Mouse (Mus musculus) gastrocnemius, postnatal 25 days (tissue): ENCODE data around the gene Kcnmb3. TPM values are rescaled to one million over a fixed set of nuclear protein-coding genes. Genes with fewer than 3 reads are reported as not detected.

Experiments
- DNase-seq: peaks from one replicate; pipeline ENCODE4 v3.0.0; 2022
- total RNA-seq, 2 experiments: library from RNA; stranded (reverse); gene quantifications; 1 replicate in 1 of 2; 2 replicates in 1 of 2; pipeline ENCODE4 v1.2.3; 2021

The Kcnmb3 gene
- total RNA-seq, 2 experiments from 2014 or later = not detected

GRCm38 (mm10) chr3:32495088-32495770 lies 3.2 kb upstream of the Kcnmb3 start:
- DNase-seq = no peak

DNA sequence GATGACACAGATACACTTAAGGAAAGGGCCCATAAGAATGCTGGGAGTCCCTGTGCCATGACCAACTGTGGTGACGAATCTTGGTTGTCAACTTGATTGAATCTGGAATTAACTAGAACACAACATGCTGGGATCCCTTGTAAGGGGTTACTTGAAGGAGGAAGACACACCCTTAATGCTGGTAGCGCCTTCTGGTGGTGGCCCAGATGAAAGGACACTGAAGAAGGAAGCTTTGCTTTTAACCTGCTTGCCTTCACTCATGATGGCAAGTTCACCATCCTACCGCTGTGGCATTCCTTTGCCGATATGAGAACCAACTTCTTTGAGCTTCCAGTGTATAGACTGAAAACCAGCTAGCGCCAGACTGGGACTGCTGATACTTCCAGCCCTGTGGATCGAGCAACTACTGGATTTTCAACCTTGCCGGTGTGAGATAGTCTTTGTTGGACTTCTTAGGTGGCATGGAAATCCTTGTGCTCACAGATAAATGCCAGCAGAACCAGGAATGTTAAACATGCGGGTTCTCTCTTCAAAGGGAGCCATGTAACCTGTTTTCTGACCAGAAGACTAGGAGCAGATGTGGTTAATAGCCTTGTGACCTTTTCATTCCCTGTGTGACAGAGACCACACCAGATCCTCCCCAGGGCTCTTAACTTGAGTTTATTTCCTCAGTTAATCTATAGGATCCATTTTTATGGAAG lies 2.5 kb upstream of the Kcnmb3 start:
- no peak for DNase-seq

DNA sequence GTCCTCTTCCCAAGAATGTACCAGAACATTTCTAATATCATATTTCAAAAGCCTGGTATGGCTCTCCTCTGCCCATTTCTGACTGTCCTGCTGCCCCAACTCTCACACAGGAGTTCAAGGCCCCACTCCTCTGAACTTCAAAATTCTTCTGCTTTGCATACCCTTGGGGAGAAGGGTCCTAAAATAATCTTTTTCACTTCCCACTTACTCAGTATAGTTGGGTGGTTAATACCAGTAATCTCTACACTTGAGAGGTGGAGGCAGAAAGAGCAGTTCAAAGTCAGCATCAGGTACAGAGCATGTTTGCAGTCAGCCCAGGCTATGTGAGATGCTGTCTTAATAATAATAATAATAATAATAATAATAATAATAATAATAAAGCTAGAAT lies 1.1 kb downstream of the Kcnmb3 start:
- DNase-seq = no peak

GRCm38 (mm10) chr3:32490076-32490927 lies 1.7 kb downstream of the Kcnmb3 start:
- DNase-seq = no peak

DNA sequence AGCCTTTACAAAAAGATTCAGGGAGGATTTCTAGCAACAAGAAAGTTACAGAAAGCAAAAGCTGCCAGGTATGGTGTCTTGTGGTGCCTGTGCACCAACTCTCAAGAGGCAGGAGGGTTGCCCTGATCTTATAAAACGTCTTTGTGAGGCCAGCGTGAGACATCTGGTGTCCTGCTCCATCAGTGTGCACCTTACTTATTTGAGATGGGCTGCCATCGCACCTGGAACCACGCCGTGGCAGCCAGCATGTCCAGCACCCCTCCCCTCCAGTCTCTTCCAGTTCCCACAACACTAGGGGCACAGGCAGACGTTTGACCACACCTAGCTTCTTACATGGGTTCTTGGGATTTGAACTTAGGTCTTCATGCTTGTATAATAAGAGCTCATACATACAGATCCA lies 3.9 kb downstream of the Kcnmb3 start:
- DNase-seq = no peak

DNA sequence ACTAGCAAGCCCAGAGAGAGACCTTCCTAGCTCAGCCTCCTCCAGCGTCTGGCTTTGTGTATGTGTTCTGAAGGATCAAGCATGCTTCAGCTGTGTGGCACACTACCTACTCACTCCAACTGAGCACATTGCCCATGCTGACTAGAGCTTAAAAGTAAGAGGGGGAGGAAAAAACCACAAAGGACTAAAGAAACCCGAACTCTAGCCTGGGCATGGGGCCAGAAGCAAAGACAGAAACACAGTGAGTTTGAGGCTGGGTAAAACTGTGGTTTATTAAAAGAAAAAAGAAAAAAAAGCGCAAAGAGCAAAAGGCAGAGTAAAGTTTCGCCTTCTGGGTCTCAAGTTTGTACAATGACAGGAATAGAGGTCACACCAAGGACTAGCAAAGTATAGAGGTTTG lies 5.5 kb downstream of the Kcnmb3 start:
- no peak for DNase-seq

DNA sequence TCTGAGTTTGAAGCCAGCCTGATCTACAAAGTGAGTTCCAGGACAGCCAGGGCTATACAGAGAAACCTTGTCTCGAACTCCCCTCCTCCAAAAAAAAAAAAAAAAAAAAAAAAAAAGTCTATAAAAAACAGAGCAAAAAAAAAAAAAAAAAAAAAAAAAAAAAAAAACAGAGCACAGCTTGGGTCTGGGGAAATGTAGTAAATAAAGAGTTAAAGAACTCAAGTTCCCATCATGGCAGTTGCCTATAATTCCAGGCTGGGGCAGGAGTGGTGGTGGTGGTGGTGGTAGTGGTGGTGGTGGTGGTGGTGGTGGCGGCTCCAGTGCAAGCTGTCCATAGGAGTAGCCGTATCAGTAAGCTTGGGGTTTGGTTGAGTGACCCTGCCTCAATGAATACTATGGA lies 9.0 kb downstream of the Kcnmb3 start:
- no peak for DNase-seq

GRCm38 (mm10) chr3:32479961-32480360 lies 12.1 kb downstream of the Kcnmb3 start:
- DNase-seq = no peak

- no peak for DNase-seq
Observed at GRCm38 (mm10) chr3:32473184-32473583, 18.8 kb downstream of the Kcnmb3 start.

GRCm38 (mm10) chr3:32472191-32472900 lies 19.7 kb downstream of the Kcnmb3 start:
- no peak for DNase-seq

GRCm38 (mm10) chr3:32471098-32471497 lies 20.9 kb downstream of the Kcnmb3 start:
- DNase-seq = peak; percentile 58

GRCm38 (mm10) chr3:32470449-32470848 lies 21.6 kb downstream of the Kcnmb3 start:
- DNase-seq = no peak

DNA sequence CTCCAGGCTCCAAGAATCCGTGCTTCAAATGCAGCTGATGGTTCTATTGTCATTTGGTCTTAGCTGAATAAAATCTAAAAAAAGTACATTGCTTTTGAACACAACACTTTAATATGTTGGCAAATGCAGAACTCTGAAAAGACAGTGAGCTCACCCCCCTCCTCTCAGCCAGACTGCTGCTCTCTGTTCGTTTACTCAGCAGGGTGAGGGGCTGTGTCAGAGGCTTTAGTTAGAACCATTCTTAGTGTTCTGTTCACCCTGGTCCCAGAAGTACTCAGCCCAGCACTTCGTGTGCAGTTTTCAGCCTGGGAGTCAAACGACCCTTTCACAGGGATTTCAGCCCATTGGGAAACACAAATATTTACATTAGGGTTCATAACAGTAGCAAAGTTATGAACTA lies 23.6 kb downstream of the Kcnmb3 start:
- no peak for DNase-seq

- no peak for DNase-seq
Observed at GRCm38 (mm10) chr3:32467321-32467720, 24.7 kb downstream of the Kcnmb3 start.

DNA sequence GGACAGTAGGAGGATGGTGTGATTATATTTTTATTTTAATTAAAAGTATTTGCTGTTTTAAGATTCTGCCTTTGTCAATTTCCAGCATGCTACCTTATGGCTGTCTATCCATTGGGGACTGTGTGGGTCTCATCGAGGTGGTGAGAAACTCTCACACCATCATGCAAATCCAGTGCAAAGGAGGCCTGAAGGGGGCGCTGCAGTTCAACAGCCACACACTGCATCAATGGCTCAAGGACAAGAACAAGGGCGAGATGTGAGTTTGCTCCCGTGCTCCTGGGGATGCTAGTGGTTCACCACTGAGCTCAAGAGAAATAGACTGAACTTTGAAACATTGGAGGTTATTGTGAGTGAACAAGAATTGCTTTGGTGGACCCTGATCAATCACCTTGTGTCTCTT lies 32.3 kb downstream of the Kcnmb3 start:
- DNase-seq = no peak

DNA sequence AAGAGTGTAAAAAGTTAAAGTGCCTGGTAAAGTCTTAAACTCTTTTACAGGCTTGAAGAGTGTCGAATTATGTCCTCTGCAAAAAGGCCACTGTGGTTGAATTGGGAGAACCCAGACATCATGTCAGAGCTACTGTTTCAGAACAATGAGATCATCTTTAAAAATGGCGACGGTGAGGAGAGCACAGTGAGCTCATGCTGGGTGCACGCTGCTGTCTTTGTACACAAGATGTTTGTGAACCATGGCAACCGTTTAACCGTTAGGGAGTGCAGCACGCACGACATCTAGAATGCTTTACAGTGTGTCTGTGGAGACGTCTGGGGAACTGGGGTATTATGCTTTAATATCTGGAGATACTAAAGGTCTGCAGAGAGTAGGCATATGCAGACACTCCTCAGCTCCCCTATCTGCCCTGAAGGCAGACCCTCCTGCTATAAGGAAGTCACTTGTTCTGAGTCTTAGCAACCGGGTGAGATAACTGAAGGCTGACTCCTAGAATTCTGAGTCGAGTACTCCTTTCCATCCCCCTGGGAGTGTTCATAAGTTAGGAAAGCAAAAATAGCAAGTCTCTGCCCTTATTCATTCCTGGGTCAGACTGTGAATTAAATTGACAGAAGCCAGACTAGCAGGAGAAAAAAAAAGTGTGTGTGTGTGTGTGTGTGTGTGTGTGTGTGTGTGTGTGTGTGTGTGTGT lies 37.6 kb downstream of the Kcnmb3 start:
- DNase-seq = no peak

DNA sequence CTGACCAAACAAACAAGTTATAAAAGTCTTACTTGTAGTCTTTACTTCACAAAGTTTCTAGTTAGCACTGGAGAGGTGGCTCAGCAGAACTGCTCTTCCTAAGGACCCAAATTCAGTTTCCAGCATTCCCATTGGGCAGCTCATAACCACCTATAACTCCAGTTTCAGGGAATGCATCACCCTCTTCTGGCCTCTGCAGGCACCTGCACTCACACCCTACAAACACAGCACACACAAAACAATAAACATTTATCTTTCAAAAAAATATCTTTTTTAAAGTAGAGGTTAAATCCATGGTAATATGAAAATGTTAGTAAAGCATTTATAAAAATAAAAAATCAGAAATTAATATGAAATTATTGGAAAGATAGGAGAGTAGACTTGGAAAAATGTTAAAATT lies 50.3 kb downstream of the Kcnmb3 start:
- no peak for DNase-seq

DNA sequence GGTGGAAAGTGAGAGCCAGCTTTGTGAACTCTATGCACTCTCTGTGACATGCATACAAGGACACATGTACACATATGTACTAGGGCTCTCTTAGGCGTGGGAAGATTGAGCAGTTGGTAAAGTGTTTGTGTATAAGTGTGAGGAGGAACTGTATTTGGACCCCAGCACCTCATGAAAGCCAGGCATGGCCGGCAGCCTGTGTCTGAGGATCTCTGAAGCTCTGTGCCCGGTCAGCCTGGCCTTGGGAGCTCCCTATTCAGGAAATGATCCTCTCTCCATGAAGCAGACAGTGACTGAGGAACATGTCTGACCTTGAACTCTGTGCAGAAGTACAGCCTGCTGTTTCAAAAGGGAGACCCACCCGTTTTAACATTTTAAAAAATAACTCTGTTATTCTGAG lies 53.3 kb downstream of the Kcnmb3 start:
- DNase-seq = no peak

DNA sequence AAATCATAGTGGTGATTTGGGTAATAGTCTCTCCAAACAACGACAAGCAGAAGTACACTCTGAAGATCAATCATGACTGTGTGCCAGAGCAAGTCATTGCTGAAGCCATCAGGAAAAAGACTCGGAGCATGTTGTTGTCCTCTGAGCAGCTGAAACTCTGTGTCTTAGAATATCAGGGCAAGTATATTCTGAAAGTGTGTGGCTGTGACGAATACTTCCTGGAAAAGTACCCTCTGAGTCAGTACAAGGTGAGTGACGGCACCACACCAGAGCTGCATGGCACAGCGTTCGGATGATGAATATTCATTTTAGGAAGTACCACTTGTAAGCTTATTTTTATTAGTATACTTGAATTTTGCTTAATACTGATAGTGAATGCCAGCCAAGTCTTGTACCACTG lies 54.2 kb downstream of the Kcnmb3 start:
- DNase-seq = no peak

DNA sequence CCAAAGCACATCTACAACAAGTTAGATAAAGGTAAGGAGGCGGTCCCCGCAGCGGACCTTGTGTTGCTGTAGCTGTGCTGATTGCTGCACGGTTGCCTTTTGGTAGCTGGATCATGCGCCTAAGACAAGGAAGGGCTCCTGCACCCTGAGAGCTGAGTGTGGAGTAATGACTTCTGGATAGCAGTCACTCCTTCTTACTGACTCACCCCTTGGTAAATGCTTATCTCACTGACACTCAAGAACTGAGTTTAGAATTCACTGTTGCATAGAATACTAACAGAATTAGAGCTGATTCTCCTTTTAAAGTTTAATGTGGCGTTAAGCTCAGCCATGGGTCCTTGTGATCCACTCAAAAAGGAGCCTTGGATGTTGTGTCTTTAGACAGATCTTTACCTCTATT lies 54.7 kb downstream of the Kcnmb3 start:
- DNase-seq = no peak

- DNase-seq = no peak
Observed at GRCm38 (mm10) chr3:32436101-32436500, 55.9 kb downstream of the Kcnmb3 start.

- DNase-seq = no peak
Observed at GRCm38 (mm10) chr3:32434016-32434415, 58.0 kb downstream of the Kcnmb3 start.
